Mouse (Mus musculus): ENCODE data around the gene Prkn. TPM values are rescaled to one million over a fixed set of nuclear protein-coding genes. Genes with fewer than 3 reads are reported as not detected.

Prkn gene
- polyA plus RNA-seq (2021), result 2.5 TPM

DNA sequence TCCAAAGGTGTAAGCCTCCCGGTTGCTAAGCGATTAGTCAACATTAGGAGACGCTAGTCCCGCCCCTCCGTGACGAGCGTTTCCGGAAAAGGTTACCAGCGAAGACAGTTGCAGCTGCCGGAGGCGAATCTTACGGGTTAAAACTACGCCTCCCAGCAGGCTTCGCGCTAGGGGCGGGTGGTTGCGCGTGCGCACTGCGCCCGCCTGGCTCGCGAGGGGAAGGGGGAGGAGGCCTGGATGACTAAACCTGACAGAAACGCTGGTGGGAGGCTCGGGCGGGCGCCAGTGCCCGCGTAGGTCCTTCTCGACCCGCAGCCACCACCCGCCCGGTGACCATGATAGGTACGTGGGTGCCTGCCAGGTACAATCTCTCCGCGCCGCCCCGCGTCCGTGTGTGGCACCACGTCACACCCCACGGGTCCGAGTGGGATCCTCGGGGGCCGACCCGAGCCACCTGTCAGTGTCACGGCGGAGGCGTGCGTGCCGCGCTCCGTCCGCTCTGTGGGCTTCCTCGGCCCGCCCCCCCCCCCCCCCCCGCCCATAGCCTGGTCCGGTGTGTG lies at the start of gene Prkn, which contains the start of gene Pacrg:
Gene Prkn (plus strand): TSS at position 237 of the 560 bp plus-strand sequence.
Gene Pacrg (minus strand): TSS at position 164 of the 560 bp plus-strand sequence.
- ATAC-seq, result peak; percentile 95
- ChIA-PET POLR2A (interaction anchor here (1.0 kb wide), 1 partner anchor 14 kb away, joined by 3 read pairs; no protein-coding TSS in a partner anchor), CTCF (interaction anchor here (1.0 to 1.4 kb wide), 3 partner anchors 20 to 65 kb away, joined by 3 read pairs; no protein-coding TSS in a partner anchor)
- no peak for TF ChIP-seq CTCF (IDR thresholded peaks at IDR 0.05)
- in situ Hi-C loops (cut with MboI; ENCODE audit: low pct_unique_long_range_greater_than_20kb), result no loop called here
- peak; percentile 89 for DNase-seq (ENCODE audit: low read depth, low spot score)
- no peaks in the 10 kb centered on the region for H3K27me3 ChIP-seq

DNA sequence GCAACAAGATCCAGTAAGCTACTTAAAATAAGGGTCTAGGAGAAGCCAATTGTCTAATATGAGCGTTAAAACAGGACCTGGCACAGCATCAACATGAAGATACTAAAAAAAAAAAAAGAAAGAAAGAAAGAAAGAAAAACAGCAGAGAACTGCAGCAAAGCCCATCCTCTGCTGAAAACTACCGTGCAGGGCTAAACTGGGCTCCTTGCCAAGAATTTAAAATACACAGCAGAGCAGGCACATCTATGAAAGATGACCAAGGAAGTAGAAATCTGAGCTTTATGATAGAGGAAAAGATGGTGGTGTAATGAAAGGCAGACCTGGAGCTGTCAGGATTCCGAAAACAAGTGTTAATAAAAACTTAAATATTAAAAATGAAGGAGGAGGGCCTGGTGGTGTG lies 48.5 kb upstream of the Prkn start:
- no peak for ATAC-seq
- POLR2A ChIA-PET, result no interaction called here
- TF ChIP-seq CTCF (IDR thresholded peaks at IDR 0.05), result no peak
- in situ Hi-C loops (cut with MboI; ENCODE audit: low pct_unique_long_range_greater_than_20kb), result no loop called here
- CTCF ChIA-PET, result no interaction called here
- no peak for DNase-seq (ENCODE audit: low read depth, low spot score)
- H3K27me3 ChIP-seq, result peaks cover 3% of the 10 kb centered on the region

DNA sequence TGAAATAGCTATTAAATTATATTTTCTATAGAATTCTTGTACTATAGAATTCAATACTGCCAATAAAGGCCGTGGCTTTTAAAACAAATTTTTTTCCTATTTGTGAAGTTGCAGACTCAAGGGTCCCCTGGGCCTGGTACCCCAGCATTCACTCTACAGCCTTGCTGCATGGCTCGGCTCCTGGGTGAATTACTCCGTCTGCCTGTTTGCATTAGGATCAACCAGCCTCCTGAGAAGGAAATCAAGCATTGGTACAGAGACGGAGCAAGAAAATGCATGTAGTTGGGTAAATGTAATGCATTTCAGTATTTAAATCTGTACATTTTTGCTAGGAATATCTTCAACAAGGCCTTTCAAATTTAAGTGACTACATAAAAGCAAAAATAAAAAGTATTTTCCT lies 33.5 kb upstream of the Prkn start:
- DNase-seq (ENCODE audit: low read depth, low spot score) (no peak), ATAC-seq (no peak)
- H3K27me3 ChIP-seq, result peaks cover 9% of the 10 kb centered on the region
- POLR2A ChIA-PET, result no interaction called here
- TF ChIP-seq CTCF (IDR thresholded peaks at IDR 0.05), result no peak
- in situ Hi-C loops (cut with MboI; ENCODE audit: low pct_unique_long_range_greater_than_20kb), result no loop called here
- CTCF ChIA-PET, result no interaction called here

DNA sequence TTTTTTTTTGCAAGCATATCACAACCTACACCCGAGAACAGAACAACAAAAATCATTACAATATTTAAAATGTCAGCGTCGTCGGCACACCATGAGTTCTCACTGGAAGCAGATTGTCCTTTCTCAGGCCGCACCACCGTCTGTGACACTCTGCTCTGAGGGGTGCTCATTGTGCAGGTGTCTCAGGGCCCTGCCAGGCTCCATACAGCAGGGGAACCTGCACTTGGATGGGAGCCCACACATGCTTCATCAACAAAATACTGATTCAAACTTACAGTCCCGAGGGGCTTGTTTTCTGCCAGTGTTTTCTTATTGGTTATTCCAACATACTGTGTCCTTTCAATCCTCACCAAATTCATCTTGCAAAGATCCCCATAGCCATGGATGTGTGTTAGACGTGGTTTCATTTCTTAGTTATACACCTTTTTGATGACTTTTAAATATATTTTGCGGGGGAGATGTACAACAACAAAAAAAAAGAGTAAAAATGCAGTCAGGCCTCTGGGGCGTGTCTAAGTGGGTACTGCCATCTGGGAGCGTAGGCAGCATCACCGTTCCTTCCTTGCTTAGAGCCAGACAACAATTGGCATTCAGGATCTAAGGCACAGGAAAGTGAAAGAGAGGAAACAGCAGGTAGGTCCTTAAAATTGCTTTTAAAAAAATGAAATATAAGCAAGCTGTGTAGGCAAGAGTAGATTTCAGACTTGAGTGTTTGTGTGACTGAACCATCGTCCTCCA lies 32.8 kb upstream of the Prkn start:
- H3K27me3 ChIP-seq, result peaks cover 10% of the 10 kb centered on the region
- CTCF ChIA-PET, result no interaction called here
- no peak for TF ChIP-seq CTCF (IDR thresholded peaks at IDR 0.05)
- in situ Hi-C loops (cut with MboI; ENCODE audit: low pct_unique_long_range_greater_than_20kb), result no loop called here
- DNase-seq (ENCODE audit: low read depth, low spot score) (no peak), ATAC-seq (no peak)
- POLR2A ChIA-PET, result no interaction called here

DNA sequence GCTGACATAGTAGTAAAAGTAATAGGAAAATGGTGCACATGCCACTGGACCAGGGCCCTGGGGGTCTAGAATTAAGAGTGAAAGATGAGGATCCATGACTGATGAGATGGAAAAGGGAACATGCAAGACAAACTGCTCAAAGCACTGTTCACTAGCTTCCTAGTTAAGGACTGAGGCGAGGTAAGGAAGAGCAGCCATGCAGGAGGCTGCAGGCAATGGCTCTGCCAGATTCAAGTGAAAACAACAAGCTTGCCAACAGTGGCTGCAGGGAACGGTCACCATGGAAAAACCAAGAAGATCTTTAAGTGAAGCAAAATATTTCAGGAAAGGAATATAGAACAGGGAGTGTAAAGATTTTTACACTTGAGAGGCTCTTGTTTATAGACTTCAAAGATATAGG lies 31.6 kb upstream of the Prkn start:
- in situ Hi-C loops (cut with MboI; ENCODE audit: low pct_unique_long_range_greater_than_20kb), result no loop called here
- H3K27me3 ChIP-seq, result peaks cover 10% of the 10 kb centered on the region
- ChIA-PET POLR2A (no interaction called here), CTCF (interaction anchor here (1.2 kb wide), 1 partner anchor 12 kb away, joined by 4 read pairs; no protein-coding TSS in a partner anchor)
- TF ChIP-seq CTCF (IDR thresholded peaks at IDR 0.05), result no peak
- DNase-seq (ENCODE audit: low read depth, low spot score), result no peak
- ATAC-seq, result no peak

DNA sequence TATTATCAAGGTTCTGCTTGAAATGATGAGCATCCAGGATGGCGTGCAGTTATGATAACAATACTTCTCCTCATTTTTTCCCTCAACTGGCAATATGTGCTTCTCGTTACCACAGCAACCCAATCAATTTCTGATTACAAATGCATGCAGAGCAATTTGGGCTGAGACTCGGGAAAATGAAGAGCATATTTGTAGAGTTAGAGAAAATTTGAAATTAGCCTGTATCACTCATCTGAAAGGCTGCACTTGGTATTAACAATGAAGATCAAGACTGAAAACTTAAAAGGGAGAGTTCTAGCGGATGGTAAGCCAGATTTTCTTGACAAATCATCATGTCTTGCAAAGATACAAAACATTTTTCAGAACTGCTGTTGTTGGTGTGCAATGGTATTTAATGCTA lies 21.2 kb upstream of the Prkn start:
- ATAC-seq (no peak), DNase-seq (ENCODE audit: low read depth, low spot score) (no peak)
- POLR2A ChIA-PET, result no interaction called here
- CTCF ChIA-PET, result no interaction called here
- H3K27me3 ChIP-seq, result peaks cover 3% of the 10 kb centered on the region
- in situ Hi-C loops (cut with MboI; ENCODE audit: low pct_unique_long_range_greater_than_20kb), result no loop called here
- TF ChIP-seq CTCF (IDR thresholded peaks at IDR 0.05), result no peak

DNA sequence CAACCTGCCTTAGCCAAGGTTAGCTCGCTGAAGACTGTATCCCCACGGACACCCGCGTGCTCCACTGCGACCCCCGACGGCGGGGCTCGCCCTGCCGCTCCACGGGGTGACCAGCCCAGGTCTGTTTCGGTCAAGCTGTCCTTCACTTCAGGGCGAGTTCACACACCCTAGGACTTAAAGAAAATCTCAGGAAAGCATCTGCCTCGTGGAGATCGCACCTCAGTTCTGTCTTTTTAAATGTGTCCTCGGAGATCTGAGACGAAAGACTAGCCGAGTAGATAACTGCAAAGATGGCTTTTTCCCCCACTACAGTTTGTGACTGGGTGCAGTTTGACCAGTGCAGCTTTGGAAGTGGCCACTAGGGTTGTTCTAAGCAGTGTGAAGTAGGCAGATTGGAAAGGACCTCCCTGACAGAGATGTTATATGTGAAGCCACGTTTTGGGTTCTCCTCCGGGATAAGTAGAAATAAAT lies 582 bp downstream of the Prkn start:
- CTCF ChIA-PET, result interaction anchor here (1.0 to 1.4 kb wide), 3 partner anchors 20 to 66 kb away, joined by 3 read pairs; no protein-coding TSS in a partner anchor
- ATAC-seq, result peak; percentile 81
- no peaks in the 10 kb centered on the region for H3K27me3 ChIP-seq
- peak; percentile 30 for DNase-seq (ENCODE audit: low read depth, low spot score)
- TF ChIP-seq CTCF (IDR thresholded peaks at IDR 0.05), result peak; percentile 73
- in situ Hi-C loops (cut with MboI; ENCODE audit: low pct_unique_long_range_greater_than_20kb), result no loop called here
- POLR2A ChIA-PET, result interaction anchor here (1.0 kb wide), 1 partner anchor 14 kb away, joined by 3 read pairs; no protein-coding TSS in a partner anchor

DNA sequence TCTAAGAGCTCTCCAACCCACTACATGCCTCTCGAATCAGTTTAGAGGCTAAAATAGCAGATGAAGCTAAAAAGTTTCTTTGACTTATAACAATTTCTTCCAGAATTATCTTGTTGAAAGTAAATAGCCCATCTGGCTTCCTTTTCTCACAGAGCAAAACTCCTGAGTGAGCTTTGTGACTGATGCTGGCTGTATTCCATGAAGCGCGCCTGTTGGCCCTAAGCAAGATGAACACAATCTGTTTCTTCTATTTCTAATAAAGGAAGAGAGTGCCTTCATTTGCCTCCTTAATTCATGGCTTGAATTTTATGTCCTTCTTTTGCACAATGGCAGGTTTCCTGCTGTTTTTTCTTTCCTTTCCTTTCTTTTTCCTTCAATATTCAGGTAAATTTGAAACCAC lies 14.0 kb downstream of the Prkn start:
- ChIA-PET CTCF (interaction anchor here (1.1 to 1.3 kb wide), 2 partner anchors 15 to 23 kb away, joined by 3 read pairs; no protein-coding TSS in a partner anchor), POLR2A (interaction anchor here (0.8 kb wide), 1 partner anchor 14 kb away, joined by 3 read pairs; the partner anchor contains the start of genes Pacrg and Prkn)
- no peaks in the 10 kb centered on the region for H3K27me3 ChIP-seq
- DNase-seq (ENCODE audit: low read depth, low spot score) (no peak), ATAC-seq (no peak)
- in situ Hi-C loops (cut with MboI; ENCODE audit: low pct_unique_long_range_greater_than_20kb), result no loop called here
- TF ChIP-seq CTCF (IDR thresholded peaks at IDR 0.05), result no peak

DNA sequence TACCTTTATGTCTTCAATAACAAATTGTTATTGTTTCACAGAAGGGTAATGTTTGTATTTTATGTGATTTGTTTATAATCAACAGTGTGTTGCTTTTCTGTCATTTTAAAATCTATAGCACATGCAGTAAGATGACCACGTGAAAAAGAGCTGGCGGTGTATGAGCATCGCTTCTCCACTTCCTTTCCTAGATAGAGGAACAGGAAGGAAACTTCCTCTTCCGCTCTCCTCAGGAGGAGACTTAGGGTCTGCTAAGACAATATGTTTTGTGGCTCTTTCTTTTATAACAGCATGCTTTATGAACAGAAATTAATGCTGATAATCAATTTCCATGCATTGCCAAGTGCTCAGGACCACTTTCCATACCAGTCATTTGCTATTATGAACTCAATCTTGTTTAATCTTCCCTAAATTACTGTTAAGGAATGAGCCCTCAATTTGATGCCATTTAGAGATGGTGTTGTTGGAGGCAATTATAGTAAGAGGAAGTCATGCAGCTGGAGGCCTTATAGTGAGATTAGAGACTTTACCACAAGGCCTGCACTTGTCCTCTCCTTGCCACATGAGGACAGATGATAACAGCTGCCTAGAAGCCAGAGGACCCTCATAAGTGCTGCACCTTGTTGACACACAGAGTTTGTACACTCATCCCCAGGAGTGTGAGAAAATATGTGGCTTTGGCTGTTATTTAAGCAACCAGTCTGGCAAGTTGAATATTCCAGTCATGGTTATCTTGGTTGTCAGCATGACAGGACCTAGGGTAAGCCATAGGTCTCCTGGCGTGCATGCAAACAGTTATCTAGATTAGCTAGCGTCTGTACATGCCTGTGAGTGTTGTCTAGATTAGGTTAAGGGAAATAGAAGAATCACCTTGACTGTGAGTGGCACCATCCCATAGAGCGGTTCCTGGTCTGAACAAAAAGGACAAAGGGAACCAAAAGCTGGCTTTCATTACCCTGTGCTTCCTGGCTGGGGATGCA lies 34.3 kb downstream of the Prkn start:
- CTCF ChIA-PET, result interaction anchor here (1.0 kb wide), 1 partner anchor 9 kb away, joined by 3 read pairs; no protein-coding TSS in a partner anchor
- in situ Hi-C loops (cut with MboI; ENCODE audit: low pct_unique_long_range_greater_than_20kb), result no loop called here
- DNase-seq (ENCODE audit: low read depth, low spot score) (no peak), ATAC-seq (no peak)
- TF ChIP-seq CTCF (IDR thresholded peaks at IDR 0.05), result no peak
- H3K27me3 ChIP-seq, result no peaks in the 10 kb centered on the region
- POLR2A ChIA-PET, result no interaction called here

DNA sequence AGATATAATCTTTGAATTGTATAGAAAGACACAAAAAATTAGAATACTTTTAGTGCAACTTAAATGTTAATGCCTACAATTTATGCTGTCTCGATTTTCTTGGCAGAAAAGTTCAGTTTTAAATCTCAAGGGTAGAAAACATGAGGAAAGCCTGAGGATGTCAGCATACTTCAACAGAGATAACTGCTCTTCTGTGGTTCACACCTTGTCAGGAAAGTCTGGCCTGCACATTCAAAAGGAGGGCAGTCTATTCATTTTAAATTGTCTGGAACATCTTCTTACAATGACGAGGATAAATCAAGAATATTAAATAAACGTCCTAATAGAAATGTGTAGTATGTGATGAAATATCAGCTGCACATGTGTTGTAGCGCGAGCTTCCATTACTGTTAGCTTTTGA lies 38.8 kb downstream of the Prkn start:
- H3K27me3 ChIP-seq, result no peaks in the 10 kb centered on the region
- TF ChIP-seq CTCF (IDR thresholded peaks at IDR 0.05), result no peak
- DNase-seq (ENCODE audit: low read depth, low spot score), result no peak
- ATAC-seq, result no peak
- POLR2A ChIA-PET, result no interaction called here
- in situ Hi-C loops (cut with MboI; ENCODE audit: low pct_unique_long_range_greater_than_20kb), result no loop called here
- CTCF ChIA-PET, result no interaction called here

All from Patski (cell line).